Mouse (Mus musculus): ENCODE results near the gene Cxcl16. TPM values are rescaled to one million over a fixed set of nuclear protein-coding genes. Genes with fewer than 3 reads are reported as not detected.

Cxcl16 gene
- total RNA-seq, 2 experiments from 2014 or later: 0.69 to 0.71 TPM

DNA sequence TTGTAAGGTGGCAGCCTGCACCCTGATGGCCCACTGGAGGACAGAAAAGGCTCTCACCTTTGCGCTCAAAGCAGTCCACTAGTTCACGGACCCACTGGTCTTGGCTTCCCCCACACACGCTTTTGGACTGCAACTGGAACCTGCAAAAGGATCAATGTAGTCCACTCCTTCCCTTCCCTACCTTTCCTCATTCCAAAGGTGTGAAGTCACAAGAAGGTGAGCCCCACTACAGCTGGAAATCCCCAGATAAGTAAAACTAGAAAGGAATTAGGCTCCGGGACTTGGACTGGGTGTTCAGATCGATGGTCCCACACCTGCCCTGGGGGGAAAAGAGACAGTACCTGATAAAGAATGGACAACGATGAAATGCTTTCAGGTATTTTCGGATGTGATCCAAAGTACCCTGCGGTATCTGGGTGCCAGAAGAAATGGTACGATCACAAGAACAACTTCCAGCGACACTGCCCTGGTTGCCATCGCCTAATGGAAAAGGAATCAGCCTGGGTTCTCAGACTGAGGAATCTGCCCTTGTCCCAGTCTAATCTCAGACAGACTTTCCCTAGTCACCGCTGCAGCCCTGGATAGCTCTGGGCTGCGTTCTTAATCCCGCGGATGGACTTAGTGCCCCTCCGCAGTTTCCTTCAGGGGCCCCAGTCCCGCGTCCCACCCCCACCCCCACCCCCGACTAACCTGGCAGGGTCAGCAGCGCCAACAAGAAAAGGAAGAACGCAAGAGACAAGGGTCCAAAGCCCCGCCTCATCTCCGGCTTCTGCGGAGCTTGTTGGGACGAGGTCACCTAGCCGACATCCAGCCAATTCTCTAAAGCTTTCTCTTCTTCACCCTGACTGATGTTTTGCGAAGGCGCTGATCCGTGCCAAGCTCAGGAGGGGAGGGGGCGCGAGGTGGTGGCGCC lies 840 bp downstream of the Cxcl16 start, which contains the start of gene Zmynd15:
TSS of gene Zmynd15 (plus strand) at position 746 of the 913 bp plus-strand sequence.
- intact Hi-C loops (cut with DNase I): no loop called here

DNA sequence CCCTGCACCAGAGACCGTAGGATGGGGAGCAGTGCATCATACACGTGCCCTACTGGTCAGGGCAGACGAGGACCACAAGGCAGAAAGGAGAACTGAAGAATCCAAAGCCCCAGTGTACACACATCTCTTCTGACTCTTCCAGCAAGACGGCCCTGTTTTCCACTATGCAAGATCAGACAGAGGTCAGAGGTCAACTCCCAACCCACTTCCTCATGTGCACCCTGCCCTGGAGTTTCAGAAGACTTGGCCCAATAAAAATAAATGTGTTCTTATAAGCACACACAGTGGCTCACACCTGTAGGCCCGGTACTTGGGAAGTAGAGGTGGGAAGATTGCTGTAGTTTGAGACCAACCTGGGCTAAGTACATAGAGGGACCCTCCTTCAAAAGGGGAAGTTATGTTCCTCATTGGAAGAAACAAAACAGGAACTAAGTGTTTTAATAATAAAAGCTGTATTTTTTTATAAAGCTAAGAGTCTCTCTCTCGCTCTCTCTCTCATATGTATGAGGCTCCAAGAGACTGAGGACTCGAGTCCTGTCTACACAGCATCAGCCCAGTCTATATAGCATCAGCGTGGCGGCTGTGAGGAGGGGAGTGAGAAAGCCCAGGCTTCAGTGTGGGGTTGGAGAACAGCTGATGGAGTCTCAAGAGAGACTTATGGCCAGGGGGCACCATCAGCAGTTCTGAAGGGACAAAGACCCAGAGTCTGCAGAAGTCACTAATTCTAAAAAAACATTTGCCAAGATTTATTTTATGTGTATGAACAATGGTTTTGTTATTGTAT lies 6.3 kb downstream of the Cxcl16 start:
- no peak for DNase-seq (ENCODE audit: extremely low spot score in 1 of 2, low spot score in 2 of 2)
- intact Hi-C loops (cut with DNase I): loop anchor here (2.0 kb wide), 1 partner anchor 49 kb away; no protein-coding TSS in a partner anchor

More for the DNA sequence above, 840 bp downstream of the Cxcl16 start, which contains the start of gene Zmynd15:
- DNase-seq (ENCODE audit: extremely low spot score in 1 of 2, low spot score in 2 of 2): no peak

- peak; percentile 92 to 98 for DNase-seq (ENCODE audit: extremely low spot score in 1 of 2, low spot score in 2 of 2)
- intact Hi-C loops (cut with DNase I): loop anchor here (2.0 kb wide), 1 partner anchor 51 kb away; no protein-coding TSS in a partner anchor
Observed at GRCm38 (mm10) chr11:70451797-70452498, 7.8 kb downstream of the Cxcl16 start, which contains the start of gene Med11. Med11 (plus strand) TSS chr11:70451919.

DNA sequence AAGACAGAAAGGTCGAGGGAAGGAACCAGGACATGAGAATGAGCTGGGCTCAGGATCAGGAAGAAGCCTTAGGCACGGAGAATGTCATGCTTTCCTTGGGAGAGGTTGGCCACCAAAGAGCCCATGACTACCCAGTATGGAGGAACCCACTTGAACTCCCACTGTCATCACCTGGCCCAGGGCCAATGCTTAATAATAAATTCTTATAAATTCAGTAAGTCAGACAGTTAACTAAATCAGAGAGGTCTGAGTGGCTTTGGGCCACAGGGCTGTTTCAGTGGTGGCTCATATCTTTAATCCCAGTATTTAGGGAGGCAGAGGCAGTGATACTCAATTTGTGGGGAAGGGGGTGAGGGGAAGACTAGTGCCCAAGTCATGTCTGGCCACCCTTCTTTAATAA lies 8.9 kb downstream of the Cxcl16 start:
- intact Hi-C loops (cut with DNase I): no loop called here
- no peak for DNase-seq (ENCODE audit: extremely low spot score in 1 of 2, low spot score in 2 of 2)

DNA sequence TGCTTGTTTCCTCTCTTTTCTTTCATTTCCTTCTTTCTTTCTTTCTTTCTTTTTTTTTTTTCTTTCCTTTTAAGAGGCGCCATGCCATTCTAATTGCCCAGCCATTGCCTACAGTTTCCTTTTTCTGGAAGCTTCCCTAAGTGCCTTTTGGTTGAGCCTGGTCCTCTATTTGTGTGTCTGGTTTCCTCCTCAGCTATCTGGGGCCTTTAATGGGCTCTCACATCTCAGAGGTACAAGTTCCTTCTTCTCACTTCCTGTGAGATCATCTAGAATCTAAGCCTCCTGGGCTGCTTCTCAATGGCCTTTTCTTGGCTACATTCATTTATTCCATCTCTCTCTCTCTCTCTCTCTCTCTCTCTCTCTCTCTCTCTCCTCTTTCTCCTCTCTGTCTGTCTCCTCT lies 12.4 kb downstream of the Cxcl16 start:
- DNase-seq (ENCODE audit: extremely low spot score in 1 of 2, low spot score in 2 of 2): no peak
- intact Hi-C loops (cut with DNase I): loop anchor here (10.0 kb wide), 1 partner anchor 167 kb away; the partner anchor contains the start of genes 4930544D05Rik and Chrne

DNA sequence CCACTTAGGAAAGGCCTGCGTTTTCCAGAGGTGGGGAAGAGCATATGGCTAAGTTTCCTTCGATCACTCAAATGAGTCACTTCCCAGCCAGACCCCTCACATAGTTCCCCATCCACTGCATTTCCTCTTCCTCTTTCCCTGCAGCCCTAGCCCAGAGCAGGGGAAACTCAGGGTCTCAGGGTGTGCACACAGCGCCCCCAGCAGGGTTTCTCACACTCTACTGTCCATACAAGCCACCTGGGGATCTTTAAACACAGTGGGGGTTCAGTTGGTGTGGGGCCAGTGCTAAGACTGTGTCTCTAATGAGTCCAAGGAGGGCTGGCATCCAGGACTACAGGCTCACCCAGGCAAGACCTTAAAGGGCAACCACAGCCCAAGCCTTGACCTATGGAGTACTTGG lies 13.0 kb downstream of the Cxcl16 start:
- intact Hi-C loops (cut with DNase I): loop anchor here (10.0 kb wide), 1 partner anchor 168 kb away; the partner anchor contains the start of genes 4930544D05Rik and Chrne
- DNase-seq (ENCODE audit: extremely low spot score in 1 of 2, low spot score in 2 of 2): no peak

DNA sequence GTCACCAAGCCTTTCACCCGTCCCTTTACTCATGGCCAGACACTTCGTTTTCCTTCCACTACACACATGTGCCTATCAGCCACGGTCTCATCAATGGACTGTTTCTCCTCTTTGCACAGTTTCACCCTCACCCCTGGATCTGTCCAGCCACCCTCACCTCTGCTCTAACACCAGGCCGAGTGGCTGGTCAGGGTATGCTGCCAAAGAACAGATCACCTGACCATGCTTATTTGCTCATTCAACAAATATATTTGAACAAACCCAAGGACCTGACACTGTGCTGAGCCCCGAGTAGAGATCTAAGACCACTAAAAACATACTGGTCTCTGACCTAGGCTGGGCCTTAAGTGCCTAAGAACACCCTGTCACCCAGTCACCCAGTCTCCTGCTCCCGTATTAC lies 15.1 kb downstream of the Cxcl16 start:
- no peak for DNase-seq (ENCODE audit: extremely low spot score in 1 of 2, low spot score in 2 of 2)
- intact Hi-C loops (cut with DNase I): loop anchor here (10.0 kb wide), 1 partner anchor 170 kb away; the partner anchor contains the start of genes 4930544D05Rik and Chrne

GRCm38 (mm10) chr11:70443964-70444363 lies 15.8 kb downstream of the Cxcl16 start:
- intact Hi-C loops (cut with DNase I): loop anchor here (10.0 kb wide), 1 partner anchor 171 kb away; the partner anchor contains the start of genes 4930544D05Rik and Chrne
- DNase-seq (ENCODE audit: extremely low spot score in 1 of 2, low spot score in 2 of 2): no peak

- DNase-seq (ENCODE audit: extremely low spot score in 1 of 2, low spot score in 2 of 2): no peak
- intact Hi-C loops (cut with DNase I): loop anchor here (10.0 kb wide), 1 partner anchor 173 kb away; the partner anchor contains the start of genes 4930544D05Rik and Chrne
Observed at GRCm38 (mm10) chr11:70441882-70442281, 17.9 kb downstream of the Cxcl16 start.

DNA sequence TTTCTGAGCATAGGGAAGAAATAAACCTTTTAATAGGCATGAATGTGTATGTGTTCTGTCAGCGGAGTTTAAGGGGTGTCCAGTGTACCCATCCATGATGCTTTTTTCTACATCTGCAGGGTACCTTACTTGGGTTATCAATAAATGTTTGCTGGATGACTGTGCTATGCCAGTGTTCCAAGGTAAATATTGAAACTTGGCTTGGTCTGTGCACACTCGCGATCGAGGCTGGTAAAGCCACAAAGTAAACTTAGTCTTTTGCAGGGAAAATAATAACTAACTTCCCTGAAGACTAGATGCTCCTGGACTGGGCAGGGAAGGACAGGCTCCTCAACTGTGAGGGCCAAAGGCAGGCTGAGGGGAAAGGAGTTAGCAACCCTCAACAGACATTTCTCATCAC lies 19.1 kb downstream of the Cxcl16 start:
- no peak for DNase-seq (ENCODE audit: extremely low spot score in 1 of 2, low spot score in 2 of 2)
- intact Hi-C loops (cut with DNase I): loop anchor here (10.0 kb wide), 1 partner anchor 174 kb away; the partner anchor contains the start of genes 4930544D05Rik and Chrne

DNA sequence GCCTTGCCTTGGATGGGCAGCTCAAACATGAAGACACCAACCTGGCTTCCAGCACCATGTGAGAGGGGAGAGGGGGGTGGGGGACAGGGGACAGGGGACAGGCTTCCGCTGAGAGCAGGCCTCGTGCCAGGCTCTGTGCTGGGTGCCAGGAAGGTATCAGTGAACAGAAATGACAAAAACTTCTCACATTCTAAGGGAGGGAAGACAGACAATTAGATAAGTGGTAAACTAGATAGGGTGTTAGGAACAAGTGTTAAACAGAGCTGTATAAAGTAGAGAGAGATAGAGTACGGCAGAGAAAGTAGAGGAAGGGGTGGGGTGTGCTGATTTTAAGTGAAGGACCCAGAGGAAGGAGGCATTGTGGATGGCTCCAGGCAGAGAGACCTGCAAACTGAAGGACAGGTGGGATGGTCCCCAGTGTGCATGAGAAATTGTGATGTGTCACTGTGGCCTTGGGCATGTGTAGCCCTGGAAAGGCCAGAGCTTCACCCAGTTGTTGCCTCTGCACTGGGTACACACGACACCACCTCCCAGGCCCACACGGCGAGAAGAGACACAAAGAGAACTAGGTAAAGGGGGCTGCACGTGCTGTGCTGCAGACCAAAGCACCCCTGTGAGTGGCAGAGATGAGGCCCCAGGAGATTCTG lies 20.9 kb downstream of the Cxcl16 start:
- intact Hi-C loops (cut with DNase I): no loop called here
- DNase-seq (ENCODE audit: extremely low spot score in 1 of 2, low spot score in 2 of 2): peak in 1 of 2 experiments; percentile 21

DNA sequence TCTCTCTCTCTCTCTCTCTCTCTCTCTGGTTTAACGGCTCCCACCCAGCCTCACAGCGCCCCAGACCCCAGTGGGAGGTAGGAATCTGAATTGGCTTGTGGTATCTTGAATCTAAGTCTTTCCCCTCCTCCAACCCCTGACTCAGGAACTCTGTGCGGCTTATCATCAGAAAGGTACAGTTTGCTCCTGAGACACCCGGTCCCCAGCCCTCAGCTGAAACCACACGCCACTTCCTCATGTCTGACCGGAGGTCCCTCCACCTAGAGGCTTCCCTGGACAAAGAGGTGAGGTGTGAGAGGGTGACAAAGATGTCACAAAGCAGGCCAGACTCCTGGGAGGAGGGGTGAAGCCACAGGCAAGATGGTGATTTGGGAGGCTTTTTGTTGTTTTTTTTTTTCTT lies 22.4 kb downstream of the Cxcl16 start:
- intact Hi-C loops (cut with DNase I): no loop called here
- DNase-seq (ENCODE audit: extremely low spot score in 1 of 2, low spot score in 2 of 2): no peak

GRCm38 (mm10) chr11:70435476-70435875 lies 24.3 kb downstream of the Cxcl16 start:
- no peak for DNase-seq (ENCODE audit: extremely low spot score in 1 of 2, low spot score in 2 of 2)
- intact Hi-C loops (cut with DNase I): no loop called here

DNA sequence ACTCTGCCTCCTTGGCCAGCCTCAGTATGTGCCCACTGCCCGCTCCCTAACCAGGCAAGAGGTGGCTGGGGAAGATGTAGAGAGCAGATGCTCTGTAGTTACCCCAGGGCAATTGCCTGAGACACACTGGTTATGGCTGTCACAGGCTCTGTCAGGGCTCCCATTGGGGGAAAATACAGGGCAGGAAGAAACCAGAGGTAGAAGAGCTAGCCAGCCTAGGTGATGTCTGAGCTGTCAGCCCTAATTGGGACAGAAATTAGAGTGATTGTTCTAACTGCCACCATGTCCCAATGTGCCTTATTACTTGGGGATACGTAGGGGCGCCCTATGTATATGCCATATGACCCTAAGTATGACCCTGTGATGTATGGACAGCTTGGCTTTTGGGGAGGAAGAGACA lies 25.8 kb downstream of the Cxcl16 start:
- no peak for DNase-seq (ENCODE audit: extremely low spot score in 1 of 2, low spot score in 2 of 2)
- intact Hi-C loops (cut with DNase I): loop anchor here (5.0 kb wide), 2 partner anchors 73 to 323 kb away; partner anchors contain the start of gene Tm4sf5

GRCm38 (mm10) chr11:70433569-70433943 lies 26.2 kb downstream of the Cxcl16 start:
- intact Hi-C loops (cut with DNase I): loop anchor here (5.0 kb wide), 2 partner anchors 74 to 324 kb away; partner anchors contain the start of gene Tm4sf5
- DNase-seq (ENCODE audit: extremely low spot score in 1 of 2, low spot score in 2 of 2): no peak

GRCm38 (mm10) chr11:70432895-70433568 lies 26.8 kb downstream of the Cxcl16 start:
- intact Hi-C loops (cut with DNase I): loop anchor here (5.0 kb wide), 2 partner anchors 74 to 324 kb away; partner anchors contain the start of gene Tm4sf5
- peak in 1 of 2 experiments; percentile 48 for DNase-seq (ENCODE audit: extremely low spot score in 1 of 2, low spot score in 2 of 2)
